Mouse (Mus musculus) limb, embryonic 13.5 days (tissue): Measurements from ENCODE around the gene Olfr893. TPM values are rescaled to one million over a fixed set of nuclear protein-coding genes. Genes with fewer than 3 reads are reported as not detected.
"Not testable (repeated sequence)": the region's sequence is repeated elsewhere in the genome, so short reads cannot be mapped to it uniquely, and the experiment has no call there.

Source experiments
- ATAC-seq: fragments of 200-750 bp; cut with Nextera tagmentation; 2 replicates; pipeline ENCODE4 v1.8.0; 2017; ENCODE audit warnings: low read depth, moderate number of reproducible peaks, moderate TSS enrichment; ENCODE audit not compliant: low FRiP score
- H3K27ac ChIP-seq: fragments of 300-500 bp; sonication (generic); 2 replicates; pipeline ENCODE4 v1.5.1; 2015; ENCODE audit warnings: inconsistent platforms, mild to moderate bottlenecking, moderate library complexity
- H3K27me3 ChIP-seq: fragments of 300-500 bp; sonication (generic); 2 replicates; pipeline ENCODE4 v1.6.1; 2015; ENCODE audit warnings: mild to moderate bottlenecking, inconsistent platforms
- H3K36me3 ChIP-seq: fragments of 300-500 bp; sonication (generic); 2 replicates; pipeline ENCODE4 v1.6.1; 2015; ENCODE audit warnings: inconsistent platforms, mild to moderate bottlenecking, moderate library complexity
- H3K4me1 ChIP-seq: fragments of 300-500 bp; sonication (generic); 2 replicates; pipeline ENCODE4 v1.6.1; 2015; ENCODE audit warnings: inconsistent platforms
- H3K4me2 ChIP-seq: fragments of 300-500 bp; sonication (generic); replicated peaks from 2 replicates; pipeline ENCODE4 v1.6.1; 2015; ENCODE audit warnings: inconsistent platforms, mild to moderate bottlenecking, moderate library complexity
- H3K4me3 ChIP-seq: fragments of 300-500 bp; sonication (generic); 2 replicates; pipeline ENCODE4 v1.5.1; 2015; ENCODE audit warnings: moderate library complexity, mild to moderate bottlenecking, inconsistent platforms
- H3K9ac ChIP-seq: fragments of 300-500 bp; sonication (generic); 2 replicates; pipeline ENCODE4 v1.6.1; 2015; ENCODE audit warnings: mild to moderate bottlenecking, inconsistent platforms
- H3K9me3 ChIP-seq: fragments of 300-500 bp; sonication (generic); 2 replicates; pipeline ENCODE4 v1.6.1; 2016; ENCODE audit warnings: inconsistent platforms
- WGBS: fragments of 180-500 bp; shearing (Covaris S2); methylation state at CpG from one replicate; pipeline ENCODE4 v1.1.7; 2015; 5-methylcytosine and 5-hydroxymethylcytosine counted together
- polyA plus RNA-seq: library from polyadenylated mRNA; unstranded; fragments of >200 nt; fragmentation: Nextera tagmentation; extraction: Ambion mirVana; gene quantifications from 2 replicates; pipeline ENCODE4 v1.2.1, GENCODE M21; 2015

Gene Olfr893
- polyA plus RNA-seq = not detected in 2 replicates

- Histone ChIP-seq H3K4me3 (no peak within 1 kb of the TSS), H3K36me3 (no peaks in the 10 kb centered on the region), H3K27me3 (no peaks in the 10 kb centered on the region), H3K4me1 (no peaks in the 10 kb centered on the region), H3K27ac (no peak within 1 kb of the TSS), H3K4me2 (no peak within 1 kb of the TSS), H3K9ac (no peak within 1 kb of the TSS), H3K9me3 (no peaks in the 10 kb centered on the region)
- WGBS = 83% methylated on average over 3 of the region's 3 CpGs
- ATAC-seq = no peak
These were observed at the start of gene Olfr893 for GRCm38 (mm10) chr9:38208065-38208464. Olfr893 (plus strand) TSS chr9:38208365.

- ATAC-seq = not testable (repeated sequence)
- 56% methylated on average over 2 of the region's 2 CpGs for WGBS
These were observed 39.8 kb upstream of the Olfr893 start for GRCm38 (mm10) chr9:38168341-38168740.

GRCm38 (mm10) chr9:38180721-38181120 lies 27.4 kb upstream of the Olfr893 start, which contains the start of gene Olfr891:
Olfr891 (minus strand) TSS chr9:38180821.
- whole genome bisulfite sequencing = 71% methylated on average over 1 of the region's 1 CpGs
- ATAC-seq = no peak
- no peaks in the 10 kb centered on the region for H3K36me3 ChIP-seq

More at GRCm38 (mm10) chr9:38168341-38168740, 39.8 kb upstream of the Olfr893 start:
- H3K27ac ChIP-seq, H3K9ac ChIP-seq, H3K27me3 ChIP-seq, H3K36me3 ChIP-seq, H3K4me3 ChIP-seq, H3K4me2 ChIP-seq, H3K4me1 ChIP-seq, H3K9me3 ChIP-seq: not testable (repeated sequence)

DNA sequence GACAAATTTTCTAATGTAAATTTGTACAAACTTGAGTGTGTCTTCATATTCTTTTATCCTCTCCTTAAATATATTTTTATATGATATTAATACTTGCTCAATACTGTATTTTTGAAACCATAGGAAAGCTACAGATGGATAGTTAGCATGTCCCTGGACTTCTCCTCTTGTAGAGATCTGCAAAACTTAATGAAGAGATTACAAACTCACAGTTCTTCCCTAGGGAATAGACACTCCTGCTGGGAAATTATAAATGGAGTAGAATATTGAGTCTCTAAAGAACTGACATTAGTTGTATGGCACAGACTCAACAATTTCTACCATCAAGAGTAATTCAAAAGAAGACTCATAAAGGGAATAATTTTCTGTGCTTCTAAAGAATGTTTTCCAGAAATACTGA lies 9.6 kb downstream of the Olfr893 start, which contains the start of gene Olfr894:
Gene Olfr894, plus strand, starts transcription at position 301 of the 400 bp plus-strand sequence.
- Histone ChIP-seq H3K27ac (no peak within 1 kb of the TSS), H3K9ac (no peak within 1 kb of the TSS), H3K4me1 (no peaks in the 10 kb centered on the region), H3K4me2 (no peak within 1 kb of the TSS), H3K9me3 (no peaks in the 10 kb centered on the region), H3K36me3 (no peaks in the 10 kb centered on the region), H3K27me3 (no peaks in the 10 kb centered on the region), H3K4me3 (no peak within 1 kb of the TSS)
- ATAC-seq = no peak

More at GRCm38 (mm10) chr9:38180721-38181120, 27.4 kb upstream of the Olfr893 start, which contains the start of gene Olfr891:
- Histone ChIP-seq H3K9ac (no peak within 1 kb of the TSS), H3K9me3 (peaks cover 8% of the 10 kb centered on the region; the same call in 1 of the 2 replicates), H3K4me2 (no peak within 1 kb of the TSS), H3K4me1 (no peaks in the 10 kb centered on the region), H3K27ac (no peak within 1 kb of the TSS), H3K27me3 (no peaks in the 10 kb centered on the region), H3K4me3 (no peak within 1 kb of the TSS)

GRCm38 (mm10) chr9:38252474-38252873 lies 44.3 kb downstream of the Olfr893 start, which contains the start of gene Olfr143:
Olfr143 (plus strand) TSS chr9:38252774.
- no peaks in the 10 kb centered on the region for H3K4me1 ChIP-seq
- H3K4me2 ChIP-seq = no peak within 1 kb of the TSS
- no peak for ATAC-seq
- H3K36me3 ChIP-seq = no peaks in the 10 kb centered on the region
- no peak within 1 kb of the TSS for H3K27ac ChIP-seq
- H3K4me3 ChIP-seq = no peak within 1 kb of the TSS
- H3K9me3 ChIP-seq = no peaks in the 10 kb centered on the region
- H3K27me3 ChIP-seq = no peaks in the 10 kb centered on the region
- H3K9ac ChIP-seq = no peak within 1 kb of the TSS

Other genes starting within 250 kb of the Olfr893 start
- not detected in 2 replicates for gene Olfr881, start 216.5 kb upstream of the Olfr893 start, polyA plus RNA-seq
- gene Olfr883, start 182.6 kb upstream of the Olfr893 start, polyA plus RNA-seq = not detected in 2 replicates
- not detected in 2 replicates for gene Olfr884, start 161.8 kb upstream of the Olfr893 start, polyA plus RNA-seq
- gene Olfr885, start 147.0 kb upstream of the Olfr893 start, polyA plus RNA-seq = not detected in 2 replicates
- not detected in 2 replicates for gene Olfr887, start 124.3 kb upstream of the Olfr893 start, polyA plus RNA-seq
- not detected in 2 replicates for gene Olfr888, start 100.2 kb upstream of the Olfr893 start, polyA plus RNA-seq
- gene Olfr889, start 93.2 kb upstream of the Olfr893 start, polyA plus RNA-seq = 0.04 and 0.06 TPM in 2 replicates
- gene Olfr890, start 65.8 kb upstream of the Olfr893 start, polyA plus RNA-seq = not detected in 2 replicates
- not detected in 2 replicates for gene Olfr891, start 27.5 kb upstream of the Olfr893 start, polyA plus RNA-seq
- gene Olfr894, start 9.7 kb downstream of the Olfr893 start, polyA plus RNA-seq = not detected in 2 replicates
- not detected in 2 replicates for gene Olfr143, start 44.4 kb downstream of the Olfr893 start, polyA plus RNA-seq
- gene Olfr895, start 59.5 kb downstream of the Olfr893 start, polyA plus RNA-seq = not detected in 2 replicates
- gene Olfr896-ps1, start 82.7 kb downstream of the Olfr893 start, polyA plus RNA-seq = not detected in 2 replicates
- gene Olfr25, start 120.7 kb downstream of the Olfr893 start, polyA plus RNA-seq = not detected in 2 replicates
- gene Olfr898, start 140.0 kb downstream of the Olfr893 start, polyA plus RNA-seq = not detected in 2 replicates
- not detected in 2 replicates for gene Olfr250, start 158.5 kb downstream of the Olfr893 start, polyA plus RNA-seq
- gene Olfr251, start 168.7 kb downstream of the Olfr893 start, polyA plus RNA-seq = not detected in 2 replicates
- not detected in 2 replicates for gene Olfr147, start 193.3 kb downstream of the Olfr893 start, polyA plus RNA-seq
- not detected in 2 replicates for gene Olfr901, start 221.1 kb downstream of the Olfr893 start, polyA plus RNA-seq
- not detected in 2 replicates for gene Olfr902, start 239.3 kb downstream of the Olfr893 start, polyA plus RNA-seq